Mouse (Mus musculus): ENCODE measurements around the gene Grb2.
A peak's percentile ranks its signal among the peaks of the same experiment; 100 is the strongest.

Grb2 gene

DNA sequence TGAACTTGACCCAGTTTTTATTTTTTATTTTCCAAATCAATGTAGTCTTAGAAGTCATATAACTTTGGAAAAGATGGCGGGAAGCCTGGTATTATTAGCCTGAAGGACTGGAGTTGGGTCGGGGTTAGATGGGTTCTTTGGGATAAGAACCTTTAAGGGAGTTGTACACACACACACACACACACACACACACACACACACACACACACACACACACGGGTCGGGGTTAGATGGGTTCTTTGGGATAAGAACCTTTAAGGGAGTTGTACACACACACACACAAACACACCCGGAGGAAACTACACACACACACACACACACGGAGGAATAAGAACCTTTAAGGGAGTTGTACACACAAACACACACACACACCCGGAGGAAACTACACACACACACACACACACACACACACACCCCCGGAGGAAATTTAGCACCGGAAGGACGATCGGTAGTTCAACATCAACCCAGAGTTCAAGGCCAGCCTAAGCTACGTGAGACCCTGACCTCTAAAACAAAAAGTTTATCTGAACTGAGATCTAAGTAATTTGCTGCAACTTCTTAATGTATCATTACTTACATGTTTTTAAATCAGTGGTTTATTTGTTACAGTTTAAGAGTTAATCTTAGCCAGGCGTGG lies 79.8 kb downstream of the Grb2 start:
- no peak for DNase-seq (ENCODE audit: low spot score in 2 of 2)

DNA sequence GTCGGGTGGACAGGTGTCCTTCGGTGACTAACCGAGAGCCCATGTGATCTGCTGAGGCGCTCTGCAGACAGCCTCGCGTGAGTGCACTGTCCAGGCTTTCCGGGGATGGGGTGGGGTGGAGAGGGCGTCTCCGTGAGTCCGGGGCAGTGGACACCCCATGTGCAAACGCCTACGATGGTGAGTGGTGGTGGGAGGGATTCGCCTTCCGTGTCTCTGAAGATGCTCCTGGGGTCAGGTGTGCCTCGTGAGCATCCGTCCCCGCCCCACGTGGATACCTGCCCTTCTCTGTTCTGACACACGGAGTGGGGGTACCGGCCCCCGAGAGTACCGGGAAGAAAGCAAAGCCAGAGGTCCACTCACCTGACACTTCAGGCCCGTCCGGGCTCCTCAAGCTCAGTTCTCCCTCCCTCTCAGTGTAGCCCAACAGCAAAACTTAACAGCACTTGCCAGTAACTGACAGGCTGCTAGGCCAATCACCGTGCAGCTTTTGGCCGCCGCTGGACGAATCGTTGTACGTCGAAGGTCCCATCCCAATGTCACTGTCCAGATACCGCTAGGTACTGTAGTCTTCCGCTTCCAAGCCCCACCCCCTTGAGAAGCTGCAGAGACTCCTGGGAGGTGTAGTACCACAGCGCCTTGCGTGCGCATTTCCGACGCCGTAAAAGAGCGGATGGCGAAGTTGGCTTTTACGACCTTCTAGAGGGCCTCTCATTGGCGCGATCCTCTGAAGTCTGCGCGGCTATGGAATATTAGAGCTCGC lies 80.5 kb downstream of the Grb2 start, which contains the start of gene Slc25a19:
Gene Slc25a19, minus strand, starts transcription at position 591 of the 760 bp plus-strand sequence.
- DNase-seq (ENCODE audit: low spot score in 2 of 2) = peak; percentile 98 to 99

DNA sequence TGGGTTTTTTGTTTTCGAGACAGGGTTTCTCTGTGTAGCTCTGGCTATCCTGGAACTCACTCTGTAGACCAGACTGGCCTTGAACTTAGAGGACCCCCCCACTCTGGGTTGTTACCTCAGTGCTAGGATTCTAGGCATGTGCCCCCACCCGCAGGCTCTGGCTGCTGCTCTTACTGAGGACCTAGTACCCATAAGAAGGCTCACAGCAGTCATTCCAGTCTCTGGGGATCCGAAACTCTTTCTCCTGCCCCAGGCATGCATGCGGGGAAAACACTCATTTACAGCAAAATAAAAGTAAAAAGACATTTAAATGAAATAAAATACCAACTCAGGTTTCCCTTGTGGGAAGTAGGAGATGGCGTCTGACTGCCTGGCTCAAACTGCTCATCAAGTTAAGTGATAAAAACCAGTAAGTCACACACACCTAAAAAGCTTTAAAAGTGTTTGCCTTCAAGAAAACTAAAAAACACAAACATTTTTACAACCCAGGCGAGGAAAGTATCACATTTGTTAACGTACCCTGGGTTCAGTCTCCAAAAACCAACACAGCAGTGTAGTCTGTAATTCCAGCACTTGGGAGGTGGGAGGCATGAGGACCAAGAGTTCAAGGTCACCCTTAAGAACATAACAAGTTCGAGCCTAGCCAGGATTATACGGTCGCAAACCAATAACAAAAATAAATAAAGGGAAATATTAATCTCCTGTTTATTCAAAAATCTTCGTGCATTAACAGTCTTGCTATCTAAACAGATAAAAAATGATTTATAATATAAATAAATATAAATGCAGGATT lies 81.4 kb downstream of the Grb2 start:
- no peak for DNase-seq (ENCODE audit: low spot score in 2 of 2)

DNA sequence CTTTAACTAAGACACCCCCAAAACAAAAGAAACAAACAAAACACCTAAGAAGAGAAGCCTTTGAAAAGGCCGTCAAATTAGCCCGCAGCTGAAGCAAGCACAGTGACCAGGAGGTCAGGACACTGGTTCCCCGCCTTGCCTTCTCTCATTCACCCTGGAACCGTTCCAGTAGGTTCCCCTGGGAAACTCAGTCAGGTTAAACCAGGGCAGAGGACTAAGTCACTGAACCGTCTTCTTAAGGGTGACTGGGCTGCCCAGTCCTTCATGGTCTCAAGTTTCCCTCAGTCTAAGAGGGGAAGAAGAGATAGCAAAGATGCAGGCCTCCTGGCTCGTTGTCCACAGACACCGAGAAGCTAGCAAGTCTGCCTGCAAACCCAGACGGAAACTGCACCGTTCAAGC lies 82.5 kb downstream of the Grb2 start:
- DNase-seq (ENCODE audit: low spot score in 2 of 2) = no peak

DNA sequence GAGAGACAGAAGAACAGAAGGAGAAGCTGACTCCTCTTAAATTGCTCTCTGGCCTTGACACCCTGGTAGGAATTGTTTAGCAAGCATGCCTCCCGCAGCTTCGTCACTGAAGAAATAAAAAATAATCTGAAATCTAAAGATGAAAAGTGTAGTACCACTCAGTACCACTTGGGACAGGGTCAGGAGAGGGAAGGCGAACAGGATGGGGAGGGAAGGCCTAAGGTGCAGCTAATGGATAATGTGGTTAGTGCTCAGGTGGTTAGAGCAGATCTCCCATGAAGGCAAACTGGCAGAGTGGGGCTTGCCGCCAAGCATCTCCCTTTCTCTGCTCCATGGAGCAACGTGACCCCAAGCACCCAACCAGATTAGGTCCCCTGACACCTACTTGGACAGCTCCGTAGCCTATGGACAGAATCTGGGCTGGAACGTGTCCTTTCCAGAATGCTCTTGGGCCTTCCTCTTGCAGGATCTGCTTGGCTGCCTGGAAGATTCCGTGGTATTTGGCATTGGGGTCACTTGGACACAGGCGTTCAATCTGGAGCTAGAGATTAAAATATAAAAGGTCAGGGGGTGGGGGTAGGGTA lies 84.8 kb downstream of the Grb2 start:
- no peak for DNase-seq (ENCODE audit: low spot score in 2 of 2)

DNA sequence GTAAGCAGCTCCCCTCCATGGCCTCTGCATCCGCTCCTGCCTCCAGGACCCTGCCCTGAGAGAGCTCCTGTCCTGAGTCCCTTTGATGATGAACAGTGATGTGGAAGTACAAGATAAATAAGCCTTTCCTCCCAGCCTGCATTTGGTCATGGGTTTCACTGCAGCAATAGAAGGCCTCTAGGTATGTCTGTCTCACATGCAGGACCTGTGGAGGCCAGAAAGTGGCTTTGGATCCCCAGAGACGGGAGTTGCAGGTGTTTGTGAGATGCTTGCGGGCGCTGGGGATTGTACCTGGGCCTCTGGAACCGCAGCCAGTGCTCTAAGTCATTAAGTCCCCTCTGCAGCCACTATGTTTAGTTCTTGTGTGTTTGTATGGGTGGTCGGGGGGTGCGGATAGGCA lies 88.4 kb downstream of the Grb2 start:
- DNase-seq (ENCODE audit: low spot score in 2 of 2) = no peak

DNA sequence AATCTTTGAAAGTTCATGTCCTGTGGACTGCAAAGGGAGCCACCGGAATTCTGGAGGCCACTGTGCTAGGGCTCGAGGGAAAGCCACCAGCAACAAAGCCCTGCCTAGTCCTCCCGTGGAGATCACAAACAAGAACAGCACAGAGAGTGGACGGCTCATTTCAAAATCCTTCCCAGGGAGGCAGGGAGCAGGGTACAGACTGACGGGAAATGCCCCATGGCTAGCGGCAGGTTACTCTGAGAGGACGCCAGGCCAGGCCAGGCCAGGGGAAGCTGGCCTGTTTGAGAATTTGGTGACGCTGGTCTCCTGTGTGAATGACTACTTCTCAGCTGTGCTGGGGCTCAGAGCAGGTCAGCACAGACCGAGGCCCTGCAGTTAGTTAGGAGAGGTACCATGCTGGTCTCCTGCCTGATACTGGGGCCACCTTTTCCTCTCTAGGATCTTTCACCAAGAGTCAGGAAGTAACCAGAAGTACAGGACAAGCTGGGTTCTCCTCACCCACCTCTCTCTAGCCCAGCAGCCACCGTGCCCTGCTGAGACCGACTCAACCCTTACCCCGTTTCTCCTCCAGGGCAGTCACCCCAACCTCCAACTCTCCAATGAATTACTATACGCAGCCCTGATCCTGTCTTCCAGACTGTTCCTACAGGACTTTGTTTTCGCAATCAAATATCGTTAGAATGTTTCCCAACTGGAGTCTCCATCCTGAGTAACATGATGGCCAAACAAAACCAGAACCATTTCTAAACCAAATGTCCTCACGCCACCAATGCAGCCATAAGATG lies 89.5 kb downstream of the Grb2 start:
- DNase-seq (ENCODE audit: low spot score in 2 of 2) = no peak

DNA sequence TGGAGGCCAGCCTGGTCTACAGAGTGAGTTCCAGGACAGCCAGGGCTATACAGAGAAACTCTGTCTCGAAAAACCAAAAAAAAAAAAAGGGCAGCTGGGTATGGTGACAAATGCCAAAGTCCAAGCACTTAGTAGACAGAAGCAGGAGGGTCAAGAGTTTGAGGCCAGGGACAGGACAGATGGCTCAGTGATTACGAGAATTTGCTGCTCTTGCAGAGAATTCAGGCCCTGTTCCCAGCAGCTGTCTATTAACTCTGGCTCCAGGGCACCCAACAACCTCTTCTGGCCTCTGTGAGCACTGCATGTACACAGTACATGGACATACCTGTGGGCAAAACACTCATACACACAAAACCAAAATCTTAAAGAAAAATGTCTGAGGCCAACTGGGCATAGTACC lies 90.4 kb downstream of the Grb2 start:
- DNase-seq (ENCODE audit: low spot score in 2 of 2) = no peak

DNA sequence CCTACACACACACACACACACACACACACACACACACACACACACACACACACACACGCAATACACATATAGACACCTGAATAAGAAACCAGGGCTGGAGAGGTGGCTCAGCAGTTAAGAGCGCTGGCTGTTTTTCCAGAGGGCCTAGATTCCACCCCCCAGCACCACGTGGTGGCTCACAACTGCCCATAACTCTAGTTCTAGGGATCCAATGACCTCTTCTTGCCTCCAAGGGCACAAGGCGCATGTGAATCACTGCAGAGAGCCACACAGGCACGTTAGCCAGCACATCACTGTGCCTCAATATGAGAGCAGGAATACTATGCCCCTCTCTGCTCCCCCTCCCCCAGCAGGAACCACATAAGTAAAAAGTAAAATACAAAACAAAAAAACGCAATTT lies 91.5 kb downstream of the Grb2 start:
- DNase-seq (ENCODE audit: low spot score in 2 of 2) = no peak

DNA sequence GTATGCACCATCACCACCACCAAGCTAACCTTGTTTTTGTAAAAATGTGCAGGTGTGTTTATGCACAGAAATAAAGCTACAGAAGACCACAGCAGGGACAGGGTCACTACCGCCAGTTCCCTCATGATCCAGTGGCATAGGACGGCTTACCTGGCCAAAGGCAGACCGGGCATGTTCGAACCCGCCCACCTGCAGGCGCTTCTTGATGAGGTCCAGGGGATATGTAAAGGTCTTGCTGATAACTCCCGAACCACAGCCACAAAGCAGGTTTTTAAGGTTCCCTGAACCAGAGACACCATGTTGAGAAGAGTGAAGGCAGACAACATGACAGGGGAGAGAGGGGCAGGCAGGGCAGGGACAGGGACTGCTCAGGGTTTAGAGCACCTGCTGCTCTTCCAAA lies 92.0 kb downstream of the Grb2 start:
- DNase-seq (ENCODE audit: low spot score in 2 of 2) = no peak

DNA sequence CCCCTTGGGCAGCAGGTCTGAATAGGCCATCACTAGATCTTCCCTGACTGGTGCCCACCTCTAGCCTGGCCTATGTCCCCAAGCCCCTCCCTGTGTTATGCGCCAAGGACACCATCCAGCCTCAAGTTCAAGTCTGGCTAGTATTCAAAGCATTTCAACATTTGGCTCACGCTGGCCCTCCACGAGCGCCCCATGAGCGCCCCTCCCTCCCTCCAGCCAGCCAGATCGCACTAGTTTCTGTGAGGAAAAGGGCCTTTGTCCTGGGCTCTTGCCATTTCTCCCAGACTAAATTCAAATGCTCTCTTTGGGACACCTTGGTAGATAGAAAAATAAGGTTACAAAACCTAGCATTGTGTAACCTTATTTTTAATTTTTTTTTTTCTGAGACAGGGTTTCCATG lies 92.5 kb downstream of the Grb2 start:
- no peak for DNase-seq (ENCODE audit: low spot score in 2 of 2)

DNA sequence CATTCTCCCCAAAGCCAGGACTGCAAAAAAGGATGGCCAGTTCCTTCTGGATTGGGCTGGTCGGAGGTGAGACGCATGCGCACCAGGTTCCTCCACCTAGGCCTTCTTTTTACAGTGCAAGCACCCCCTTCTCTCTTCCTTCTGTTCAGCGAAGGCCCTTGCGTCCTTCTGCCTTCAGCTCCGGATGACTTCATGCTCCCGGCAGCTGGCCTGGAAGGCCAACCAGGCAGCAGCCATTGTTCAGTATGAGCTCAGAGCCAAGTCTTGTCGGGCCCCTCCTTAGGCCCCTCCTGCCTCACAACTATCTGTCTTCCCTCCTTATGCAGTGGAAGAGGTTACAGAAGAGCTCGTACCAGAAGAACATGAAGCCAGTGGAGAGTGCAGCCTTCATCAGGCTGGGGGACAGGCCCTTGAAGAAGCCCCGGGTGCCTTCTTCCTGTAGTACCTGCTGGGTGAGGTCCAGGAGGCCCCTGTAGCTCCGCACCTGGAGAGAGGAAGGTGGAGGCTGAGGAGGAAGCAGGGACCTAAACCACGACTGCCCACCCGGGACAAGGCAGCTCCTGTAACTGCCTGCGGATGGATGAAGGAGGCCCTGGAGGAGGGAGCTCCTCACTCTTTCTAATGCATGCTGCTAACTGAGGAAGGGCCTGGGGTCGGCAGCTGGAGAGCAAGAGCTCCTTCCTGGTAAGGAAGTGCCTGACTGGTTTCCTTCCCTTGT lies 93.1 kb downstream of the Grb2 start:
- no peak for DNase-seq (ENCODE audit: low spot score in 2 of 2)

DNA sequence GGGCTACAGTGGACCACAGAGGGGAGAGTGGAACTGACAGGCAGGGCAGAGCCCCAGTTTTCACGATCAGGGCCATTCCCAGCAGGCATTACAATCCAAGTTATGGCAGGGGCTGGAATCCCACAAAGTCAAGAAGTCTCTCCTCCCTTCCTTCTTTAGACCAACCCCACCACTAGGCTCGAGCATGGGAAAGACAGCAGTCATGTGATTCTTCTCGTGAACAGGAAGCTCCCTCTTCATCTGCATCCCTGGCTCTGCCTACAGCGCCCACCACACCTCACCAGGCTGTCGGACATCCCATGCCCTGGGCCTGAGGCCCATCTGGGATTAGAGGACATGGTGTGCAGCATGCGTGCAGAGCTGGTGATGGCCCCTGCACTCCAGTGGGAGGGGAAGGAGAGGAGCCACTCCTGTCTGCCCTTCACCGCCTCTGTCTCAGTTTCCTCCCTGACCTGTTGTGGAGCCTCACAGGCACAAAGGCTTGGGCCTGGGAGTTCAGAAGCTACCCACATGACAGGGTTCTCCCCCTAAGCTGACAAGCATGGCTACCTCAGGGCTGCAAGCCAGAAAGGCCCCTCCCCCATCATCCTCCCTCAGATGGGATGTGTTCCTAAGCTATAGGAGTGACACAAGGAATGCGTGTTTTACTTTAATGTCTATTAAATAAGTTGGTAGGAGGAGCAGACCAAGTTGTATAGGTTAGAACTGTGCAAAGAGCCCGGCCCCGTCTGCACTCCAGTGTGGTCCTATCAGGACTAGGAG lies 93.9 kb downstream of the Grb2 start:
- DNase-seq (ENCODE audit: low spot score in 2 of 2) = no peak

DNA sequence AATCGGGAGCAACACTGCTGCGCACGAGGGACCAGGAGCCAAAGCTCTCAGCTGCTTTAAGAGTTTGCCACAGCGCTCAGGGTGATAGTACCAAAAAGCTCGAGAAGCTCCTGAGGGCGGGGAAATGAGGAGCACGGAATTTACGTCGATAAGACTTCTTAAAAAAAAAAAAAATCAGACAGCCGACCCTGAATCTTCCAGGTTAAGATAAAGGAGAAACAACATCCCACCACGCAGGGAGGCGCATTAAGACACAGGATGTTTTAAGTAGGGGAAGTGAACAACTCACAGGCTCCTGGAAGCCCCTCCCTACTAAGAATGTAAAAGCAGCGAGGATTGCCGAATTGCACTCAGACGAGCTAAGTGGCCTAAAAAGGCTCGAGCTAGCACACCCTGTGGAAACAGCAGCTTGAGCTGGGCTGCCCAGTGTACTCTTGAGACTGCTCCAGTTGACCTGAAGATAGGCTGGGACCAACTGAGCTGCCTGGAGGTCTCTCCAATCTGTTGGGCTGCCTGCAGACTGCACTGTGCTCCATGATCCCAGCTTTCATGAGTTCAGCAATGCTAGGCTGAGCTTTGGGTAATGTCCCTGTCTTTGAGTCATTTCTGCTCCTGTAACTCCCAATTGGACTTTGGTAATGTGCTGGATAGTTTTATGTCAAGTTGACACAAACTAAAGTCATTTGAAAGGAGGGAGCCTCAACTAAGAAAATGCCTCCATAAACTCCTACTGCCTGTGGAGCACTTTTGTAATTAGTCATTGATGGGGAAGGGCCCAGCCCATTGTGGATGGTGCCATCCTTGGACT lies 95.1 kb downstream of the Grb2 start:
- no peak for DNase-seq (ENCODE audit: low spot score in 2 of 2)

DNA sequence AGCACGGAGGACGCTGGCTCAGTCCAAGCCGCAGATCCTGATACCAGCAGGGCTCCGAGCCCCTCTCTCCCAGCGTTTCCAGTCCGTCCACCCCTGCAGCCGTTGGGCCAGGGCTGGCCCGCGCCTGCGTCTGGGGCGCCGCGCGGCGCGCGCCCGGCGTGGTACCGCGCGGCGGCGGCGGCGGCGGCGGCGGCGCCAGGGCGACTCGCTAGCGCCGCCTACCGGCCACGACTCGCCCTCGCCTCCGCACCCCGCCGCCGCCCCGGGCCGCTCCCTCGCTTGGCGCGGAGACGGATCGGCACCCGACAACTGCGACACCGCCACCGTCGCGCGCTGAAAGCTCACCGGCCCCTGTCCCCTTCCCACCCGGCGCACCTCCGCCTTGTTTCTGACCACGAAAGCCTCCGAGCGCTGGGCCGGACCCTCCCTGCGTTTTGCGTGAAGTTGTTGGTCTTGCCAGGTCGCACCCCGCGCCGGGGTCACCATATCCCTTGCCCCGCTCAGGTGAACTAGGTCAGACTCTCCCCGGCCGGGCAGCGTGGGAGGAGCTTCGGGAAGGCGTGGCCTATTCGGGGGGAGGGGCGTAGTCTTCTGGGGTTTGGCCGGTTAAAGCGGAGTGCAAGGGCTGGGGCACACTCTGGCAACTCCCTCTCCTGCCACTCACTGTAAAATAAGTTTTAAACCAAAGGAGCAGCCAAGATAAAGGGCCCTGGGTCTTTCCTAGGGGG lies 95.8 kb downstream of the Grb2 start, which contains the start of gene Mif4gd:
Gene Mif4gd, minus strand, starts transcription at position 560 of the 728 bp plus-strand sequence.
- peak; percentile 54 to 70 for DNase-seq (ENCODE audit: low spot score in 2 of 2)

DNA sequence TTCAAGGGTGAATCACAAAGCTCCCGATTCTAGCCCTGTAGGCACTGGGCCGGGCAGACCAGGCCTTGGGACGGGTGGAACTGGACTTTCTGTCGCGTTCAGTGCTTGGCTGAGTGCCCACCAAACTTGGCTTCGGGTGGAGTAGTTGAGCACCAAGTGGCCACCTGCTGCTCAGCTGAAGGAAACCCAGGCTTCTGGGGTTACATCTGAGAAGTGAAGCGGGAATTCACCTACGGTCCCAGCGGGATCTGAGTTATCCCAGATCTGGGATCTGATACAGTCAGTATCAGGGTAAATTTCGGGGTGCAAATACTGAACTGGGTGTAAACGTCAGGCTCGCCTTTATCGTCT lies 96.4 kb downstream of the Grb2 start:
- peak; percentile 35 to 43 for DNase-seq (ENCODE audit: low spot score in 2 of 2)

DNA sequence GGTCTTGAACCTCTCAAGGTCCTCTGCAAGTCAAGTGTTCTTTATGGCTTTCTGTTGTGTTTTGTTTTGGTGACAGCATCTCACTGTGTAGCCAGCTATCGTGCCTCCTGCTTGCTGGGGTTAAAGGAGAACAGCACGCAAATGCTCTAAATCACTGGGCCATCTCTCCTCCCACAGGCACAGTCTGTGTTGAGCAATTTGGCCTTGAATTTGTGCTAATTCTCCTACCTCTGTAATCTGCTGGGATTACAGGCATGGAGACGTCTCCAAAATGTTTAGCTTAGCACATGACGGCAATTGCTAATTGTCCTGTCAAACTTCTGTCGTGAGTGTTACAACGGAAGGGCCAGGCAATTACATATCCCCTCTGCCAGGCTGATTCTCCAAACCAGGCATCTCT lies 97.2 kb downstream of the Grb2 start:
- DNase-seq (ENCODE audit: low spot score in 2 of 2) = no peak

DNA sequence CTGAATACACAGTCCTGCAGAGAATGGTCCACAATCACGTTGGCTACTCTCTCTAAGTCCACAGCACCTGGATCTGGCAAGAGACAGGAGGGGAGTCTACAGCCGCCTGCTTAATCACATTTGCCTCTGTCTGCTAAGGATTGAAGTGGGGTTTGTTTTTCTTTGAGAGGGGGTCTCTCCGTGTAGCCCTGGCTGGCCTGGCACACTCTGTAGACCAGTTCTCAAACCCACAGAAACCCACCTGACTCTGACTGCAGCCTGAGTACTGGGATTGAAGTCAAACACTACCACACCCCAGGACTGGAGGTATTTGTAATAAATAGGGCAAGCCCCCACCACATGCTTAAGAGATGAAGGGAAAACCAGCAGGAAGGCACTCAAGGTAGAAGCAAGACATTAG lies 98.8 kb downstream of the Grb2 start:
- no peak for DNase-seq (ENCODE audit: low spot score in 2 of 2)

Measured in frontal cortex, postnatal 25 days (tissue).